Mouse (Mus musculus) lung, postnatal 14 days (tissue): ENCODE measurements at regions not wholly inside any gene's neighbourhood (a gene's known extent, or its start where the extent isn't known, plus 50 kb on each side); places are given as distances from the start of the nearest gene placed in this dataset.

Source experiments
- DNase-seq: peaks from one replicate; pipeline ENCODE4 v3.0.0; 2021

GRCm38 (mm10) chr4:45585188-45585820, 53.0 kb upstream of the Shb start:
- DNase-seq: no peak

- DNase-seq: no peak
Observed at GRCm38 (mm10) chr4:45583966-45584365, 51.7 kb upstream of the Shb start.

GRCm38 (mm10) chr4:45582496-45582895, 50.2 kb upstream of the Shb start:
- no peak for DNase-seq
